Mouse (Mus musculus) heart, postnatal 0 days (tissue): ENCODE results near the gene Zbtb33.

Experiments used
- CTCF ChIP-seq: IDR thresholded peaks from 2 replicates; pipeline ENCODE4 v1.5.1; 2016; ENCODE audit warnings: antibody characterized with exemption, control low read depth, low read depth
- EP300 ChIP-seq: IDR thresholded peaks from 2 replicates; pipeline ENCODE4 v1.6.1; 2016; ENCODE audit warnings: antibody characterized with exemption, low read depth

- TF ChIP-seq CTCF (no peak), EP300 (no peak)
Measured at GRCm38 (mm10) chrX:38216986-38217675, 27.5 kb downstream of the Zbtb33 start.
